Mouse (Mus musculus) left cerebral cortex, adult 9 months (tissue): ENCODE measurements around the gene Degs1.
"Not testable (repeated sequence)": the region's sequence is repeated elsewhere in the genome, so short reads cannot be mapped to it uniquely, and the experiment has no call there.

ENCODE experiments used
- DNase-seq, 2 experiments: peaks; one replicate each; pipeline ENCODE4 v3.0.0; 2022; ENCODE audit warnings: low spot score in 2 of 2

Gene Degs1

GRCm38 (mm10) chr1:182282091-182283075 lies at the start of gene Degs1:
TSS of gene Degs1 (minus strand) at chr1:182282804.
- peak; percentile 81 to 96 for DNase-seq

- DNase-seq, result no peak
These were observed 43.3 kb upstream of the Degs1 start for GRCm38 (mm10) chr1:182325919-182326318.

GRCm38 (mm10) chr1:182324552-182324951 lies 41.9 kb upstream of the Degs1 start:
- DNase-seq, result no peak

- DNase-seq, result no peak
These were observed 40.5 kb upstream of the Degs1 start for GRCm38 (mm10) chr1:182323139-182323538.

- no peak for DNase-seq
These were observed 31.6 kb upstream of the Degs1 start for GRCm38 (mm10) chr1:182314201-182314600.

GRCm38 (mm10) chr1:182313181-182313580 lies 30.6 kb upstream of the Degs1 start:
- DNase-seq, result no peak

- no peak for DNase-seq
These were observed 28.8 kb upstream of the Degs1 start for GRCm38 (mm10) chr1:182311376-182311775.

GRCm38 (mm10) chr1:182310316-182310715 lies 27.7 kb upstream of the Degs1 start:
- DNase-seq, result no peak

GRCm38 (mm10) chr1:182309403-182309802 lies 26.8 kb upstream of the Degs1 start:
- DNase-seq, result no peak

- DNase-seq, result no peak
These were observed 20.3 kb upstream of the Degs1 start for GRCm38 (mm10) chr1:182302916-182303315.

GRCm38 (mm10) chr1:182302176-182302870 lies 19.7 kb upstream of the Degs1 start:
- DNase-seq, result peak in 1 of 2 experiments; percentile 28

GRCm38 (mm10) chr1:182297821-182298220 lies 15.2 kb upstream of the Degs1 start:
- DNase-seq, result no peak

GRCm38 (mm10) chr1:182297246-182297645 lies 14.6 kb upstream of the Degs1 start:
- DNase-seq, result no peak

- no peak for DNase-seq
These were observed 14.2 kb upstream of the Degs1 start for GRCm38 (mm10) chr1:182296816-182297215.

- no peak for DNase-seq
These were observed 13.5 kb upstream of the Degs1 start for GRCm38 (mm10) chr1:182296141-182296540.

GRCm38 (mm10) chr1:182292291-182292690 lies 9.7 kb upstream of the Degs1 start:
- no peak for DNase-seq

GRCm38 (mm10) chr1:182290741-182291140 lies 8.1 kb upstream of the Degs1 start:
- DNase-seq, result not testable (repeated sequence)

- no peak for DNase-seq
These were observed 7.2 kb upstream of the Degs1 start for GRCm38 (mm10) chr1:182289781-182290180.

GRCm38 (mm10) chr1:182288601-182289000 lies 6.0 kb upstream of the Degs1 start:
- no peak for DNase-seq

GRCm38 (mm10) chr1:182287781-182288180 lies 5.2 kb upstream of the Degs1 start:
- no peak for DNase-seq

GRCm38 (mm10) chr1:182284795-182285194 lies 2.2 kb upstream of the Degs1 start:
- no peak for DNase-seq

GRCm38 (mm10) chr1:182283231-182283630 lies 627 bp upstream of the Degs1 start:
- DNase-seq, result no peak

GRCm38 (mm10) chr1:182281251-182281711 lies 1.3 kb downstream of the Degs1 start:
- DNase-seq, result no peak
